Mouse (Mus musculus): ENCODE measurements at regions not wholly inside any gene's neighbourhood (a gene's known extent, or its start where the extent isn't known, plus 50 kb on each side); places are given as distances from the start of the nearest gene placed in this dataset.

GRCm38 (mm10) chr7:95864233-95864632, 306.8 kb upstream of the Tenm4 start:
- Histone ChIP-seq H3K4me2 (ENCODE audit: low read depth) (no peak overlapping the region), H3K9me3 (ENCODE audit: control insufficient read depth, low read length) (no peaks in the 10 kb centered on the region), H3K27me3 (ENCODE audit: control insufficient read depth, insufficient read depth, low read length) (no peaks in the 10 kb centered on the region), H3K27ac (ENCODE audit: low read depth, low read length) (no peak overlapping the region), H3K4me1 (ENCODE audit: control insufficient read depth, insufficient read depth, low read length) (no peaks in the 10 kb centered on the region), H3K9ac (ENCODE audit: low read length) (no peak overlapping the region), H3K36me3 (ENCODE audit: control insufficient read depth, insufficient read depth, low read length) (no peaks in the 10 kb centered on the region), H3K4me3 (ENCODE audit: low read depth, low read length) (no peak overlapping the region)
- ATAC-seq (ENCODE audit: insufficient read depth, low FRiP score, low TSS enrichment) (no peak), DNase-seq (ENCODE audit: low spot score) (no peak)
- WGBS, result 37% methylated on average over 3 of the region's 3 CpGs

DNA sequence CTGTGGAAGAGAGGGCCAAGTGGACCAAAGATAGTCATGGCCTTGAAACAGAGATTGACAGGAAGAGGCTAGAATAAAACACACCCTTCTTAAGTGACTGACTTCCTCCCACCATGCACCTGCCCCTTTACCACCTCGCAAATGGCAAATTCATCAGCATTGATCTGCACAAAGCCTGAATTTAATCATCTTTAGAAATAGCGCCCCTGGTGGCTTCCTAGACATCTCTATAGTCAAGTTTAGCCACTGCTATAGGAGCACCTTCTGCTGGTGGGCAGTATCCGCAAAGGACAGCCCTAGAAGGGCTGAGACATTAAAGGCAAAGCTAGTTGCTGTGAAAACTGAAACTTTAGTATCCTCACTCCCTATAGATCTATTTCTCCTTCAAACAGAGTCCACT, 305.8 kb upstream of the Tenm4 start:
- 56% methylated on average over 3 of the region's 3 CpGs for WGBS

GRCm38 (mm10) chr7:95868753-95869152, 302.3 kb upstream of the Tenm4 start:
- WGBS, result 74% methylated on average over 6 of the region's 6 CpGs

More for the DNA sequence above, 305.8 kb upstream of the Tenm4 start:
- no peak for DNase-seq (ENCODE audit: low spot score)
- no peaks in the 10 kb centered on the region for H3K36me3 ChIP-seq (ENCODE audit: control insufficient read depth, insufficient read depth, low read length)
- H3K4me2 ChIP-seq (ENCODE audit: low read depth), result no peak overlapping the region
- H3K4me3 ChIP-seq (ENCODE audit: low read depth, low read length), result no peak overlapping the region
- no peak overlapping the region for H3K9ac ChIP-seq (ENCODE audit: low read length)
- H3K27ac ChIP-seq (ENCODE audit: low read depth, low read length), result no peak overlapping the region
- H3K27me3 ChIP-seq (ENCODE audit: control insufficient read depth, insufficient read depth, low read length), result no peaks in the 10 kb centered on the region
- no peak for ATAC-seq (ENCODE audit: insufficient read depth, low FRiP score, low TSS enrichment)
- no peaks in the 10 kb centered on the region for H3K9me3 ChIP-seq (ENCODE audit: control insufficient read depth, low read length)
- no peaks in the 10 kb centered on the region for H3K4me1 ChIP-seq (ENCODE audit: control insufficient read depth, insufficient read depth, low read length)

GRCm38 (mm10) chr7:95880576-95881267, 290.3 kb upstream of the Tenm4 start:
- no peaks in the 10 kb centered on the region for H3K4me1 ChIP-seq (ENCODE audit: control insufficient read depth, insufficient read depth, low read length)
- H3K4me2 ChIP-seq (ENCODE audit: low read depth), result no peak overlapping the region
- H3K9ac ChIP-seq (ENCODE audit: low read length), result no peak overlapping the region
- no peak overlapping the region for H3K27ac ChIP-seq (ENCODE audit: low read depth, low read length)
- ATAC-seq (ENCODE audit: insufficient read depth, low FRiP score, low TSS enrichment) (peak; percentile 50), DNase-seq (ENCODE audit: low spot score) (no peak)
- H3K4me3 ChIP-seq (ENCODE audit: low read depth, low read length), result no peak overlapping the region
- H3K36me3 ChIP-seq (ENCODE audit: control insufficient read depth, insufficient read depth, low read length), result no peaks in the 10 kb centered on the region
- H3K27me3 ChIP-seq (ENCODE audit: control insufficient read depth, insufficient read depth, low read length), result no peaks in the 10 kb centered on the region
- WGBS, result 70% methylated on average over 3 of the region's 3 CpGs
- no peaks in the 10 kb centered on the region for H3K9me3 ChIP-seq (ENCODE audit: control insufficient read depth, low read length)

More at GRCm38 (mm10) chr7:95868753-95869152, 302.3 kb upstream of the Tenm4 start:
- H3K4me3 ChIP-seq (ENCODE audit: low read depth, low read length), result no peak overlapping the region
- no peaks in the 10 kb centered on the region for H3K9me3 ChIP-seq (ENCODE audit: control insufficient read depth, low read length)
- no peaks in the 10 kb centered on the region for H3K4me1 ChIP-seq (ENCODE audit: control insufficient read depth, insufficient read depth, low read length)
- DNase-seq (ENCODE audit: low spot score) (peak; percentile 11), ATAC-seq (ENCODE audit: insufficient read depth, low FRiP score, low TSS enrichment) (no peak)
- H3K4me2 ChIP-seq (ENCODE audit: low read depth), result no peak overlapping the region
- no peaks in the 10 kb centered on the region for H3K27me3 ChIP-seq (ENCODE audit: control insufficient read depth, insufficient read depth, low read length)
- no peak overlapping the region for H3K27ac ChIP-seq (ENCODE audit: low read depth, low read length)
- H3K9ac ChIP-seq (ENCODE audit: low read length), result no peak overlapping the region
- no peaks in the 10 kb centered on the region for H3K36me3 ChIP-seq (ENCODE audit: control insufficient read depth, insufficient read depth, low read length)

DNA sequence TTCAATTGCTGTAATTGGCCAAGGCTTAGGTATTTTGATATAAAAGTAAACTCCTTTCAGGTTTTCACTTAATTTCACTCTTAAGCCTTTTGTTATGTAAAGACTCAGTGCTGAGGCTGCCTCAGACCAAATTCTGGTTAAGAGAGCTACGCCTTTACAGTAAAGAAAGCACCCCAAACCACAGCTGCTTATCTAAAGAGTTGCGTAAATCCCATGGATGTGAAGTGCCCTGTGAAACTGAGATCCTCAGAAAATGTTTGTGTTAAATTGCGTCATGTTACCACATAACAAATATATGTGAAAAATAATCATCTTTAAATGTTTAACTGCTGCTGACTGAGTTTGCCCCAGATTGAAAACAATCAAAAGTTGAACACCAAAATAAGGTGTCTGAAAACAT, 269.5 kb upstream of the Tenm4 start:
- WGBS, result 89% methylated on average over 3 of the region's 3 CpGs
- Histone ChIP-seq H3K9me3 (ENCODE audit: control insufficient read depth, low read length) (no peaks in the 10 kb centered on the region), H3K36me3 (ENCODE audit: control insufficient read depth, insufficient read depth, low read length) (no peaks in the 10 kb centered on the region), H3K27ac (ENCODE audit: low read depth, low read length) (no peak overlapping the region), H3K9ac (ENCODE audit: low read length) (no peak overlapping the region), H3K4me3 (ENCODE audit: low read depth, low read length) (no peak overlapping the region), H3K4me2 (ENCODE audit: low read depth) (no peak overlapping the region), H3K4me1 (ENCODE audit: control insufficient read depth, insufficient read depth, low read length) (no peaks in the 10 kb centered on the region), H3K27me3 (ENCODE audit: control insufficient read depth, insufficient read depth, low read length) (no peaks in the 10 kb centered on the region)
- DNase-seq (ENCODE audit: low spot score), result no peak
- no peak for ATAC-seq (ENCODE audit: insufficient read depth, low FRiP score, low TSS enrichment)

DNA sequence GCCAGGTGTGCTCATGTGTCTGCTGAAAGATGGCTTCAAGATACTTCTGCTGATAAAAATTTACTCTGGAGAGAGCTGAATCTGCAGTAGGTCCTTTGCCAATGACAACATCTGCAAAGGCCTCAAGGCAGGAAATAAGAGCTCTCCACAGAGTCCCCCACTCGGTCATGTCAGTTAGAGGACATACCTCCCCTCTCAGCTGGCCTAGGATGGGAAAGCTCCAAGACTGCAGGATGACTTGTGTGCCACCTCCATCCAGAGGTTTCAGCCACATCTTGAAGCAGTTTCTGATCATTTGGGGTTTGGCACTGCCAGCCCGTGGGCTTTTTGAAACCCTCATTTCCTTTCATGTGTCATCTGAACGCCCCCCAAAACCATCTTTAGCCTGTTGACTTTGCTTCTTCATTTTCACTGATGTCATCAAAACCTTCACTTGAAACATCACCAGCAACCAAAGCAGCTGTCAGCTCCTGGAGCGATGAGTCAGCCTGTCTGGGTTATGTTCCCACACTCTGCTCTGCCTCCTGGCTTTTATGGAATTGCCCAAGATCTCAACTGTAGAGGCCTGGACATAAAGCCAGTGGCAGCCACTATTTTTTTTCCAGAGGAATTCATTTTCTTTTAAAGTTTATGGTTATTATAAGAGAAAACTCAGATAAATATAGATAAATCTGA, 256.5 kb upstream of the Tenm4 start:
- WGBS, result 78% methylated on average over 4 of the region's 4 CpGs
- no peak overlapping the region for H3K4me2 ChIP-seq (ENCODE audit: low read depth)
- no peaks in the 10 kb centered on the region for H3K36me3 ChIP-seq (ENCODE audit: control insufficient read depth, insufficient read depth, low read length)
- ATAC-seq (ENCODE audit: insufficient read depth, low FRiP score, low TSS enrichment) (no peak), DNase-seq (ENCODE audit: low spot score) (no peak)
- H3K27ac ChIP-seq (ENCODE audit: low read depth, low read length), result no peak overlapping the region
- H3K4me3 ChIP-seq (ENCODE audit: low read depth, low read length), result no peak overlapping the region
- H3K9me3 ChIP-seq (ENCODE audit: control insufficient read depth, low read length), result no peaks in the 10 kb centered on the region
- no peak overlapping the region for H3K9ac ChIP-seq (ENCODE audit: low read length)
- H3K4me1 ChIP-seq (ENCODE audit: control insufficient read depth, insufficient read depth, low read length), result no peaks in the 10 kb centered on the region
- H3K27me3 ChIP-seq (ENCODE audit: control insufficient read depth, insufficient read depth, low read length), result no peaks in the 10 kb centered on the region

DNA sequence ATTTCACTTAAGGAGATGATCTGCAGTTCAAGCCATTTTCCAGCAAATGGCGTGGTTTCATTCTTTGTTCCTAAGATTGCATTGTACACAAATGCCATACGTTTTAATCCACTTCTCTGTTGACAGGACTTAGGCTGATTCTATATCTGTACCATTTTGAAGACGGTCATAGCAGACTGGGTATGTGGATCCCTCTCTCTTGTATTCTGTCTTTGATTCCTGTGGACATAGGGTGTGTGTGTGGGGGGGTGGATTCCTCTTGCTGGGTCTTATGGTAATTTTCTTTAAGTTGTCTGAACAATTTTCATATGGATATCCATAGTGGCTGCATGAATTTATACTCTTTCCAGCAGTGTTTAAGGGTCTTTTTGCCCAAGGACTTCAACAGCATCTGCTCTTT, 251.1 kb upstream of the Tenm4 start:
- Histone ChIP-seq H3K36me3 (ENCODE audit: control insufficient read depth, insufficient read depth, low read length) (no peaks in the 10 kb centered on the region), H3K27ac (ENCODE audit: low read depth, low read length) (no peak overlapping the region), H3K27me3 (ENCODE audit: control insufficient read depth, insufficient read depth, low read length) (no peaks in the 10 kb centered on the region), H3K4me1 (ENCODE audit: control insufficient read depth, insufficient read depth, low read length) (no peaks in the 10 kb centered on the region), H3K4me2 (ENCODE audit: low read depth) (no peak overlapping the region), H3K4me3 (ENCODE audit: low read depth, low read length) (no peak overlapping the region), H3K9me3 (ENCODE audit: control insufficient read depth, low read length) (no peaks in the 10 kb centered on the region), H3K9ac (ENCODE audit: low read length) (no peak overlapping the region)
- no peak for ATAC-seq (ENCODE audit: insufficient read depth, low FRiP score, low TSS enrichment)
- no peak for DNase-seq (ENCODE audit: low spot score)
- WGBS, result 79% methylated on average over 3 of the region's 3 CpGs

DNA sequence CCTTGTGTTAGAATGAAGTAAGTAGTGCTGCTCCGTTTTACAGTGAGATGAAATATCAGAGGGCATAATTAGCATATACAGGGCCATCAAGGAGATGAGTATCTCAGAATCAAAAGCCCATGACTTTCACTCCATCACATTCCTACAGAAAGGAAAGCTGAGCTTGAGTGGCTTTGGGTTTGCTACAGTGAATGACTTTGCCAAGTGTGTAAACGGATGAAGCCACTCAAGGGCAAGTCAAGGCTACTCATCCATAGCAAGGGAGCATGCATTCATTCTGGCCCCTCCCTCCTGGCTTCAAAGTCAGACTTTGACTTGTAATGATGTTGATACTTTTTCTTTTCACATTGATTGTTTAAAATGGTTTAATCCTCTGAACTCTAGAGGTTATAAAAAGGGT, 246.2 kb upstream of the Tenm4 start:
- 89% methylated on average over 2 of the region's 2 CpGs for WGBS
- Histone ChIP-seq H3K4me1 (ENCODE audit: control insufficient read depth, insufficient read depth, low read length) (no peaks in the 10 kb centered on the region), H3K27me3 (ENCODE audit: control insufficient read depth, insufficient read depth, low read length) (no peaks in the 10 kb centered on the region), H3K9ac (ENCODE audit: low read length) (no peak overlapping the region), H3K9me3 (ENCODE audit: control insufficient read depth, low read length) (no peaks in the 10 kb centered on the region), H3K27ac (ENCODE audit: low read depth, low read length) (no peak overlapping the region), H3K36me3 (ENCODE audit: control insufficient read depth, insufficient read depth, low read length) (no peaks in the 10 kb centered on the region), H3K4me3 (ENCODE audit: low read depth, low read length) (no peak overlapping the region), H3K4me2 (ENCODE audit: low read depth) (no peak overlapping the region)
- ATAC-seq (ENCODE audit: insufficient read depth, low FRiP score, low TSS enrichment) (no peak), DNase-seq (ENCODE audit: low spot score) (no peak)
